Mouse (Mus musculus) cerebellum, adult 2 months (tissue): ENCODE results near the gene Plxna4. TPM values are rescaled to one million over a fixed set of nuclear protein-coding genes. Genes with fewer than 3 reads are reported as not detected.

Experiments
- DNase-seq, 2 experiments: peaks; one replicate each; pipeline ENCODE4 v3.0.0; 2021
- H3K27ac ChIP-seq: fragments of 200-500 bp; 2 replicates; pipeline ENCODE4 v1.5.1; 2012; ENCODE audit warnings: low read length, control low read depth, inconsistent platforms; ENCODE audit not compliant: insufficient read depth
- H3K27me3 ChIP-seq: fragments of 200-500 bp; 2 replicates; pipeline ENCODE4 v1.6.1; 2012; ENCODE audit warnings: inconsistent platforms, mild to moderate bottlenecking, low read length, moderate library complexity; ENCODE audit not compliant: control insufficient read depth, insufficient read depth
- H3K4me1 ChIP-seq: fragments of 200-500 bp; 2 replicates; pipeline ENCODE4 v1.6.1; 2011; ENCODE audit warnings: low read length; ENCODE audit not compliant: control insufficient read depth, insufficient read depth
- H3K4me3 ChIP-seq: fragments of 200-500 bp; replicated peaks from 2 replicates; pipeline ENCODE3; 2011; ENCODE audit warnings: mild to moderate bottlenecking, low read depth, low read length, control low read depth; ENCODE audit not compliant: insufficient read depth
- CTCF ChIP-seq: fragments of 200-500 bp; IDR thresholded peaks from 2 replicates; pipeline ENCODE4 v1.5.1; 2011; ENCODE audit warnings: low read depth, mild to moderate bottlenecking, control low read depth, low read length, moderate library complexity, borderline replicate concordance; ENCODE audit not compliant: insufficient read depth
- POLR2A ChIP-seq: fragments of 200-500 bp; IDR thresholded peaks from 2 replicates; pipeline ENCODE4 v1.6.1; 2011; ENCODE audit warnings: low read length, control low read depth, borderline replicate concordance; ENCODE audit not compliant: insufficient read depth
- WGBS: fragments of 180-500 bp; shearing (Covaris S2); methylation state at CpG from one replicate; pipeline ENCODE4 v1.1.7; 2018; 5-methylcytosine and 5-hydroxymethylcytosine counted together
- polyA plus RNA-seq: library from polyadenylated mRNA; depleted of rRNA; stranded (reverse); fragments of >200 nt; gene quantifications from 2 replicates; pipeline ENCODE4 v1.2.3, GENCODE M21; 2012

Plxna4 gene
- polyA plus RNA-seq, 1 experiment: 15.6 TPM

DNA sequence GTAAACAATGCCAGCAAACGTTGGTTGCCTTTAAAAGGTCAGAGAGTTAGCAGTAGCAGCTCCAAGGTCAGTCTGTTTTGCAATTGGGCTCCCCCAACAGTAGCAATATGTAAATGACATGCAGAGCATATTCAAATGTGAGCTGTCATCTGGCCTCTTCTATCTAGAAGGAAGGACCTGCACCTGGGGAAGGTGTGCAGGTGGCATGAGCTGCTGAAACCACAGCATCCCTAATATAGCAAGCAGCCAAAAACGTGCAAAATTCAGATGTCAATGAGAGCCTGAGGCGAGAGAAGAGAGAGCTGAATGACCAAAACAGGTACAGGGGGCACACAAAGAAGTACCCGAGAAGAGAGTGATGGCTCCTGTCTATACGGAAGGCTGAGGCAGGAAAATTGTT is 118.8 kb downstream of the Plxna4 start:
- TF ChIP-seq POLR2A (no peak), CTCF (no peak)
- Histone ChIP-seq H3K27ac (no peak overlapping the region), H3K4me1 (peaks cover 10% of the 10 kb centered on the region), H3K27me3 (no peaks in the 10 kb centered on the region), H3K4me3 (no peak overlapping the region)
- DNase-seq: no peak
- 84% methylated on average over 5 of the region's 5 CpGs for WGBS

DNA sequence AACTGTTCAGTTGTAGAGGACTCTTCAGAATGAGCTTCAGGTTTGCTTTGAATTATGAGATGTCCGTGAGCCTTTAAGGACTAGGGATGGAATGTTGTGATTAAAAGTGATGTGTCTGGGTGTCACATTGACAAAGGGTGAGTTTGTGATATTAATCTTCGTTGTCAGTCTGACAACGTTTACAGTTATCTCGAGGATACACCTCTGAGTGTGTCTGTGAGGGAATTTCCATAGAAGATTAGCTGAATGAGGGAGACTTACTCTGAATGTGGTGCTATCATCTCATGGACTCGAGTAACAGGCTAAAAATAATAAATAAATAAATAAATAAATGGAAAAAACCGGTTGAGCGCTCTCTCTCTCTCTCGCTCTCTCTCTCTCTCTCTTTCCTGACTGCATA is 122.9 kb downstream of the Plxna4 start:
- Histone ChIP-seq H3K27me3 (no peaks in the 10 kb centered on the region), H3K4me1 (peaks cover 13% of the 10 kb centered on the region), H3K27ac (no peak overlapping the region), H3K4me3 (no peak overlapping the region)
- 87% methylated on average over 8 of the region's 8 CpGs for WGBS
- TF ChIP-seq CTCF (no peak), POLR2A (no peak)
- DNase-seq: no peak

DNA sequence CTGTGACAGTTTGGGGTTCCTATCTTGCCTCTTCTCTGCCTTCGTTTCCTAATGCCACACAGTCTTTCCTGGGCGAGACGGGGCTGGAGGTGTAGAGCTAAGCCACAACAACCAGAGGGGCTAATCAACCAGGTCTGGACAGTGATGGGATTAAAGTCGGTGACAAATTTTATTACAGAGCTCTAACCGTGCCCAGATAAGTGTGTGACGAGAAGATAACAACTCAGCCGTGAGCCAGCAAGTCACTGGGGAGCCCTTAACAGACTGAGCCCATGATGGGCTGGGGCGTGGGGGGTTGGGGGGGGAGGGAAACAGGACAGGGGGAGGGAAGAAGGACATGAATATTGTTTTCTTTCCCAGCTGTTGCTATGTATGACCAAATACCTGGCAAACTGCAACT is 123.4 kb downstream of the Plxna4 start:
- Histone ChIP-seq H3K4me3 (no peak overlapping the region), H3K27me3 (no peaks in the 10 kb centered on the region), H3K27ac (no peak overlapping the region), H3K4me1 (peaks cover 13% of the 10 kb centered on the region)
- 55% methylated on average over 8 of the region's 8 CpGs for WGBS
- DNase-seq: no peak
- TF ChIP-seq CTCF (no peak), POLR2A (no peak)

DNA sequence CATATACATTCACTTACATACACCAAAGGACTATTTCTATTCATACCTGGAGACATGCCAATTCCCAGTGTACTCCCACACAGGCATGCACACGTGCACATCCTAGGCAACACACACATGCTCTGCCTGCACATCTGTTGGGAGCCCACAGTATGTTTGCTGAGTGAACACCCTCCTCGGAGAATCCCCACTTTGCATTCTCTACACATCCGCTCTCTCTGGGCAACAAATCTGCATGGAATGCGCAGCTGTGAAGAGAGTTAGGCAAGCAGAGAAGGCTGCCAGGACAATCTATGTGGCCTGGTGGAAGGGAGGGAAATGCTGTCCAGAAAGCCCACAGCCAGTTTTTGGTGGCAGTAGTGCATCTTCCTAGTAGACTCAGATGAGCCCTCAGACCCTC is 123.9 kb downstream of the Plxna4 start:
- TF ChIP-seq POLR2A: no peak
- no peak for TF ChIP-seq CTCF
- Histone ChIP-seq H3K27me3 (no peaks in the 10 kb centered on the region), H3K4me1 (peaks cover 13% of the 10 kb centered on the region), H3K4me3 (no peak overlapping the region), H3K27ac (no peak overlapping the region)
- 48% methylated on average over 4 of the region's 4 CpGs for WGBS
- DNase-seq: no peak

DNA sequence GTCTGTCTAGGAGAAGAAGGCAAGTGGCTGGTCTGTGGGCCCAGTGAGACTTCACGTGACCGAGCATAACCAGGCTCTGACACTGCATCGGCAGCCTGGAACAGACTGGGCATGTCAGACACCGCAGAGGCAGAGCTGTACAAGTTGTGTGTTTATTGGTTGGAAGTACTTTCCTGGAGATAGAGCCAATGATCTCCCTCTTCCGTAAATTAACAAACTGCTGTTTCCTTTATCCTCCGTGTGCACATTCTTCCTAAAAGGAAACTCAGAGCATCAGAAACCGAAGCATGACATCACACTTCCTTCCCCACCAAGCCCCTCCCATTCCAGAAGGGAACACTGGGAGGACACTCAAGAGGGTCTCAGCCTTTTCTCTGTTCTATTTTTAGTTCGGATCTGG is 127.6 kb downstream of the Plxna4 start:
- TF ChIP-seq CTCF: no peak
- no peak for TF ChIP-seq POLR2A
- no peak for DNase-seq
- Histone ChIP-seq H3K4me3 (no peak overlapping the region), H3K4me1 (peaks cover 13% of the 10 kb centered on the region), H3K27ac (no peak overlapping the region), H3K27me3 (no peaks in the 10 kb centered on the region)
- 69% methylated on average over 8 of the region's 8 CpGs for WGBS

DNA sequence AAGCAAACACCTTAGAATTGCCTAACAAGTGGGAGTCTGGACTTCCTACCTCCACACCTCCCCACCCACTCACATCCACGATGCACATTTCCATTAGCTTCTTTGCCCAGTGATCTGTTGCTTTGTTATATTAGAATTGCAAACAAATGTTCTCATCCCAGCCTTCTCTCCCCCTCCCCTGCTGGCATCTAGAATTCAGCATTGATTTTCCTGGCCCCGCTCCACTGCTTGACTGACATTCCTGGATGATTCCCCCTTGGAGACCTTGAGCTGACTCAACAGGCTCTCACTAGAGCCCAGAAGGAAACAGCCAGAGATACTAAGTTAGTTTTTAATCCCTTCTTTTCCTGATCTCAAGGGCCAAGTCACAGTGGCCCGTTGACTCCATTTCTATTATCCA is 131.4 kb downstream of the Plxna4 start:
- H3K4me1 ChIP-seq: peaks cover 7% of the 10 kb centered on the region; the same call in 1 of the 2 replicates
- no peaks in the 10 kb centered on the region for H3K27me3 ChIP-seq
- TF ChIP-seq CTCF (no peak), POLR2A (no peak)
- no peak overlapping the region for H3K4me3 ChIP-seq
- DNase-seq: no peak
- WGBS: 45% methylated on average over 3 of the region's 3 CpGs
- no peak overlapping the region for H3K27ac ChIP-seq

DNA sequence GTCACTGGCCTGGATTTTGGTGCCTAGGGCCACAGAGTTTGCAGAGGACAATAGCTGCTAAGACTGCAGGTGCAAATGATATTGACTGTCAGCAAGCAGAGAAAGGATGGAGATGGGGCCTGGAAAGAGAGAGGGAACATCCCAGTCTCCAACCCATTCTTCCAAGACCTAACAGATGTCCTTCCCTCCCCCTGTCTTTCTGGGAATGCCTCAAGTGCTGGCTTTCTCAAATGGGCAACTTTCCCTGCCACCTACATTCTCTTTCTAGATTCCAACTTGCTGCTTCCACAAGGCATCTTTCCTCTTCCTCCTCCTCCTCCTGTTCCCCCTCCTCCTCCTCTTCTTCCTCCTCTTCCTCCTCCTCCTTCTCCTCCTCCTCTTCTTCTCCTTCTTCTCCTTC is 136.1 kb downstream of the Plxna4 start:
- no peak for DNase-seq
- TF ChIP-seq POLR2A (no peak), CTCF (no peak)
- no peaks in the 10 kb centered on the region for H3K4me1 ChIP-seq
- H3K27ac ChIP-seq: no peak overlapping the region
- H3K4me3 ChIP-seq: no peak overlapping the region
- H3K27me3 ChIP-seq: no peaks in the 10 kb centered on the region

DNA sequence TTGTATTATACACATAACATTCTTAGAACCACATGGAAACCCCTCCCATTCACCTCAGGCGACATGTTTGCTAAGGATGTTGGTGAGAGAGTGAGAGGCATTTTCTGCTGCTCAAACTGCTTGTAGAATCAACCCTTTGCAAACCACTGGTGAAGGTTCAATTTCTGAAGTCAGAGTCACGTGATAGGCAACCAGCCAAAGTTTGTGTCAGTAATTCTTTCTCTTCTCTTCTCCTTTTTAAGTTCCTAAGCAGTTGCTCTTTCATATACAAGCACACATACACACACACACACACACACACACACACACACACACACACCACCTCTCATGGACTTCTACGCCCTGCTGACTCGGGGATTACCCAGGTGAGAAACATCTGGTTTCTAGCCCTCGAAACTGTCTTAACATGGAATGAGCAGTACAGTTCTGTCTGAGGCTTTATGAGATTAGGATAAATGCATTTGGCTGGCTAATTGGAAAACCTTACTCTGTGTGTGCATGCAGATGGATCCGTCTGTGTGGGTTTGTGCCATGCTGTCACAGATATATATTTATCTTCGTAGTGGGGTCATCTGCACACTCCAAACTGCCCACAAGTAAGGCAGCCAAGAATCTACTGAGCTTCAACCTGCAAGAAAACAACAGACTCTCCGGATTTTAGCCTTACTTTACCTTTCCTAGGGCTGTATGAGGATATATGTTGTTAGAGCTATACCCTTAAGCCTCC is 138.6 kb downstream of the Plxna4 start:
- 79% methylated on average over 8 of the region's 8 CpGs for WGBS
- H3K27me3 ChIP-seq: no peaks in the 10 kb centered on the region
- H3K27ac ChIP-seq: no peak overlapping the region
- H3K4me3 ChIP-seq: no peak overlapping the region
- no peaks in the 10 kb centered on the region for H3K4me1 ChIP-seq
- TF ChIP-seq CTCF (no peak), POLR2A (no peak)
- no peak for DNase-seq
